Mouse (Mus musculus) left cerebral cortex, postnatal 14 days (tissue): Measurements from ENCODE around the gene Uvrag. TPM values are rescaled to one million over a fixed set of nuclear protein-coding genes. Genes with fewer than 3 reads are reported as not detected.

ENCODE experiments used
- DNase-seq, 2 experiments: peaks; one replicate each; pipeline ENCODE4 v3.0.0; 2021 to 2022; ENCODE audit warnings: low spot score in 2 of 2, mixed read lengths in 1 of 2
- intact Hi-C: fragments of 180-260 bp; cut with DNase I; formaldehyde crosslinking; loops from one replicate; pipeline ENCODE4 v1.15.1; 2025
- total RNA-seq, 2 experiments: library from RNA; stranded (reverse); gene quantifications; 2 replicates each; pipeline ENCODE4 v1.2.3; 2021

Uvrag gene
- total RNA-seq, 2 experiments from 2014 or later = 39.4 to 41.7 TPM

DNA sequence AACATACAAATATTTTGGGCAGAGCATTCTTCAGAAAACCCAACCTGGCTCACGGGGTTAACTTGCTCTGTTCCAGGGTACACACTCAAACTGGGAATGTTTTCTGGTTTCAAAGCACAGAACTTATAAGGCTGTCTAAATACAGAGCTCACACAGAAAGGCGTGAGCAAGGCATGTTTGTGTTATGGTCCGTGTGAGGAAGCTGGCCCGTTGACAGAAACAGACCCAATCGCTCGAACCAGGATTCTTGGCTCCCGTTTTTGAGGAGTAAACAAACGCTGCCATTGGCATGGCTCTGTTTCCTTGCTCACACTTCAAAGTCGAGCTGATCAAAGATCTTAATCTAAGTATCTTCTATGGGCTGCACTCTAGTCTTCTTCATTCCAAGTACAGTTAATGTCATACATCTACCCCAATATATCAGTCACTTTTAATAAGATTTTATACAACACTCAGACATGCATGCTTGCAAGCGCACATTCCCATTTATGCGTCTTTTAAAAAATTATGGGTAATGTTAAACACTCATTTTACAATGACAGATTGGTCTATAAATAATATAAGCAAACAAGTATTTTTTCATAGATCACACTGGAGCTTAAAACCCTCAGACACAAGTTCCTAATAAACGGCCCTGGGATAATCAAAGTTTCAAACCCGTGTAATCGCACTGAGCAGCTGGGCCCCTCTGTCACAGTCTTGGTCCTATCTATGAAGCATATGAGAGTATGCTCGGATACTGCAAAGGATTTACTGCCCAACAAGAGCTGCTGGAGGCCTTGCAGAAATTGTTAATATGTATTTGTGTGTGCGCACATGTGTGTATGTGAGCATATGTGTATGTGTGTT, 133.2 kb downstream of the Uvrag start:
- no peak for DNase-seq
- intact Hi-C loops = no loop called here

GRCm38 (mm10) chr7:99003231-99003630, 137.7 kb downstream of the Uvrag start:
- intact Hi-C loops = no loop called here
- no peak for DNase-seq

DNA sequence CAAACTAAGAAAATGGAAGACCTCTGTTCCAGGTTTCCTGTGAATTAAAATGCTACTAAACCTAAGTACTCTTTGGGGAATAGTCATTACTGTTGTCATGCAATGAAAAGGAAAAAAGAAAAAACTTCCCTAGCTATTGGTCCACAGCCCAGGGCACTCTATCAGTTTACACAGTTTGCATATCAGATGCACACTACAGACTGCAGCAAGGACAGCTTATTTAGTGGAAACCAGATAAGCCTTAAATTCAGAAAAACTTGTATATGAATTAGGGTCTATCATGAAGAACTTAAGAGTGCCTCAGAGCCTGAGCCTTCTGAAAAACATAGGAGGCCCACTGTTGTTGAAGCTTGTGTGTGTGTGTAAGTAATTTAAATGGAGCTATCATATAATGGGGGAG, 142.2 kb downstream of the Uvrag start:
- no peak for DNase-seq
- intact Hi-C loops = no loop called here

- intact Hi-C loops = no loop called here
- no peak for DNase-seq
These were observed 143.2 kb downstream of the Uvrag start for GRCm38 (mm10) chr7:98997760-98998159.

DNA sequence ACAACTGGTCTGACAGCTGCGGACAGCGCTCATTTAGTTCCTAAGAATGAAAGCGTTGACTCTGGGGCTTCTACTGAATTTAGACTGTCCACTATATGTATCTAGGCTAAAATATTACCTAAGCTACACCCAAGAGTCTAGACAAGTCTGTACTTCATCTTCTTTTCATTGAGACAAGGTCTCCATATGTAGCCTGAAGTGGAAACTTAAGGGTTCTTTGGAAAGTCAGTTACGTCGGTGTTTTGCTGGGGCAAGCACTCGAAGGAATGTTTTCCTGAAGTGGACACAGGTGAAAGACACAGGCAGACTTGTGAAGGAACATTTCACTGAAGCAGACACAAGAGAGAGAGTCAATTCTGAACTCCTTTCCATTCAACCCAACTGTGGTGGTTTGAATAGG, 144.2 kb downstream of the Uvrag start:
- intact Hi-C loops = no loop called here
- no peak for DNase-seq

DNA sequence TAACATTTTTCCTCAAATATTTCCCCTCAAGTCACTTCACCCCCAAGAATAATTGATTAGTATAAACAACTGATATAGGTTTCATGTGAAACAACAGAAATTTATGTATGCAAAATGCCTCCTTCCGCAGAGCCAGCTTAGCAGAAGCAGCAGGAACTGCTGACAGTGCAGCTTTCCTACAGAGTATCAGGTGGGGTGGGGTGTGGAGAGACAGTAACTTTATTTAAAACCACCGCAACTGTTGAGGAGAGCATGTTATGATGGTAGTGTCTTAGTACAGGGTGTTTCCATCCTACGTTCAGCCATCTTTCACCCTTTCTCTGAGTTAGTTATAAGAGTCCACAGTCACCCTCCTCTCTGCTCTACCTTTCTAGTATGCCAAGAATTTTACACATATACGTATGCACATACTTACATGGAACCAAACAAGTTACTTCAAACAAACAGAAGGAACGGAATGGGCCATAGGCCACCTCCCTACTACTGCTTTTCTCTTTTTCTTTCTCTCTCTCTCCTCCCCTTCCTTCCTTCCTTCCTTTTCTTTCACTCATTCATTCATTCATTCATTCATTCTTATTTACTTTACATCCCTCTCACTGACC, 145.7 kb downstream of the Uvrag start:
- intact Hi-C loops = no loop called here
- DNase-seq = no peak

- intact Hi-C loops = no loop called here
- DNase-seq = no peak
These were observed 146.8 kb downstream of the Uvrag start for GRCm38 (mm10) chr7:98994137-98994536.

GRCm38 (mm10) chr7:98993395-98993794, 147.5 kb downstream of the Uvrag start:
- no peak for DNase-seq
- intact Hi-C loops = no loop called here

DNA sequence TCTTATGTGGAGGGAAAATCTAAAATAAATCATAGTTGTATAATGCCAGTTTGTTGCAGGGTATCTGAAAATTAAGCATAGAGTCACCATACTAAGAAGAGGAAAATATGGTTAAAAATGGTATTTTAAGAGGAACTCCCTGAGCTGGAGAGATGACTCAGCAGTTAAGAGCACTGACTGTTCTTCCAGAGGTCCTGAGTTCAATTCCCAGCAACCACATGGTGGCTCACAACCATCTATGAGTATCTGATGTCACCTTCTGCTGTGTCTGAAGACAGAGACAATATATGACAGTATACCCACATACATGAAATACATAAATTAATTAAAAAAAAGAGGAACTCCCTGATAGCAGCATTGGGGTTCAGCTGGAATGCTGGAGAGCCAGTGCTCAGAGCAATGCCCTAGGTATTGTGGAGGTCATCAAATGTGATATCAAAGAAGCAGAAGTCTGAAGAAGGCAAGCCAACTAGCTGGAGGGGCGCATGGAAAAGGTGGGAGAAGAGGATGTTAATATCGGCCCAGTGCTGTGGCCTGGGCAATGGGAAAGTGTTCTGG, 149.7 kb downstream of the Uvrag start:
- intact Hi-C loops = no loop called here
- DNase-seq = no peak

- intact Hi-C loops = no loop called here
- no peak for DNase-seq
These were observed 150.4 kb downstream of the Uvrag start for GRCm38 (mm10) chr7:98990510-98990909.

DNA sequence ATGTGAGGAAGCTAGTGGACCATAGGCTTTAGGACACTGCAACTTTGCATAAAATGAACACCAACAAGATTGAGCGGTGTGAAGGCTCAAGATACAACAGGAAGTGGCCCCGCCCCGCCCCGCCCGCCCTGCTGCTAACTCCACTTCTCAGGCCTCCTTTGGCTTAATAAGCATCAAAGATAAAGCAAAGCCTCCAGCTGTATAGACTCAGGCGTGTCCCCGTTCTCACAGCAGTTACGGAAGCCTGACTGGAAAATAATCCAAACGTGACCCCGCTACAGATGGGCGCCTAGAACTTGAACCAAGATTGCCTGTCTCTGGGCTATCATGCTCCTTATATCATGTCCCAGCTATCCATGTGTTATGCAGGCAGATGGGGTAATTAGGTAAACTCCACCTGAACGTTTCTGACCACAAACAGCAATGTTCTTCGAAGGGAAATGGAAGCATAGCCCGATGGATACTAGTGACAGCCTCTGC, 153.9 kb downstream of the Uvrag start:
- intact Hi-C loops = no loop called here
- DNase-seq = no peak

DNA sequence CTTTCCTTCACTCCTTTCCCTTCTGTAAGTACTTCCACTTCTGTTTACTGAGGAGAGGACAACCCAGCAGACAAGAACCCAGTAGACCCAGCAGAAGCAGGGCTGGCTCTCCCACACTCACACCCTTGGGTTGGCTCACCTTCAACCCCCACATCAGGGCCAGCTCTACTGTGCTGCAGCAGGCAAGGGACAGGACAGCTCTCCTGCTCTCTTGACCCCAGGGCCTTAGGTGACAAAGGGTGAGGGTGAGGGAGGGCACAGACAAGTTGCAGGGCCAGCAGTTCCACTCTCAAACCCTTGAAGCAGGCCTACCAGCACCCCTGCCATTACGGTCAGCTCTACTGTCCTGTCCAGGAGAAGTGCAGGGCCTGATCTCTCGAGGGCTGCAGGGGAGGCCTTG, 155.0 kb downstream of the Uvrag start:
- intact Hi-C loops = no loop called here
- DNase-seq = no peak

DNA sequence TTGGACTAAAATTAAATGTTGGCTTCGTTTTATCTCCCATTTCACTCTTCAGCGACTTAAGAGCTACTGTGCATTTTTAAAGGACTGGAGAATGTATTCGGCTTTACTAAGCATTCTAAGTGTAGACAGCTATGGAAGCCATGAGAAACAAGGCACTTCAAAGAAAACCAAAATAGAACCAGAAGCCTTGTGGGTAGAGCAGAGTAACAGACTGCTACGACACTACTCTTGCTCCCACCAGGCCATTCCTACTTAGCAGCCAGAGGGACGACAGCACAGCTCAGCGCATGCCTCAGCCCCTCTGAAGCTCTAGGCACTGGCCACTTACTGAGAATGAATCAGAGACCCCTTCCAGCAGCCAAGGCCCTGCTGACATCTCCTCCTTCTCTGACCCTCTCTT, 155.5 kb downstream of the Uvrag start:
- DNase-seq = no peak
- intact Hi-C loops = no loop called here

DNA sequence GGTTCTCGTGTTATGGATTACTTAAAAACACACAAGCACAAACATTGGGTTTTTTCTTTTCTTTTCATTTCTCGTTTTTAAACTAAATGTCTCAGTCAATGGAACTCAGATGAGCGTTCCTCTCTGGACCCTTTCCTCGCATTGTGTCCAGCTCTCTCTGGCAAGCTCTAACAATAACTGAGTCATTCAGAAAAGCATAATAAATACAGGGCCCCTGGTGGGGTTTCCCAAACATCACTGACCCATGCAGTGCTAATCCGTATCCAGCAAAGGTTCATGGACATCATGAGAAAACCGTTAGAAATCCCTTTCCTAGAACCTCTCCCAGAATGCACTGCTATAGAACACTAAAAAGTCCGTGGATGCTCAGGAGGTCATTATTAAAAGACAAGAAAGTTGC, 156.6 kb downstream of the Uvrag start:
- DNase-seq = no peak

GRCm38 (mm10) chr7:98983058-98983457, 157.9 kb downstream of the Uvrag start:
- intact Hi-C loops = no loop called here
- no peak for DNase-seq

More for the DNA sequence above, 156.6 kb downstream of the Uvrag start:
- intact Hi-C loops = no loop called here

- intact Hi-C loops = no loop called here
- no peak for DNase-seq
These were observed 159.5 kb downstream of the Uvrag start for GRCm38 (mm10) chr7:98981423-98981822.

DNA sequence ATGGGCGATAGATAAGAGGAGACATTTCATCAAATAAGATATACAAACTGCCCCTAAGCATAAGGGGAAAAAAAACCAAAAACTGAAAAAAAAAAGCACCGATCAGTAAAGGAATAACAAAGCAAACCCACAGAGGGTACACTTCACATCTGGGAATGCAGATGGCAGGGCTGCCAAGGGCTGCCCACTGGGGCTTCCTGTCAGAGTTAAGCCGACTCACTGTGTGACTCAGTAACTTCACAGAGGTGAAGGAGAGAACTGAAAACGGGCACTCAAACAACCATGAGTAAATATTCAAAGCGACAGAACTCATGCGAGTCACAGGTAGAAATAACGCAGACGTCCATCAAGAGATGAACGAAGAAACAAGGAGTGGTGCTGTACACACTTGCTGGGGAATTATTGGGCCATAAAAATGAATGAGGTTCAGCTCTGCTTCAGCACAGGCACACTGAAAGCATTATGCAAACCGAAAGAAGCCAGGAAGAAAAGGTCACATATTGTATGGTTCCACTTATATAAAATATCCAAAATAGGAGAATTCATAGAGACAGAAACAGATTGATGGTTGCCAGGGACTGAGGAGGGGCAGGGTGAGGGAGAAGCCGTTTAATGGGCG, 164.0 kb downstream of the Uvrag start:
- intact Hi-C loops = no loop called here
- no peak for DNase-seq

DNA sequence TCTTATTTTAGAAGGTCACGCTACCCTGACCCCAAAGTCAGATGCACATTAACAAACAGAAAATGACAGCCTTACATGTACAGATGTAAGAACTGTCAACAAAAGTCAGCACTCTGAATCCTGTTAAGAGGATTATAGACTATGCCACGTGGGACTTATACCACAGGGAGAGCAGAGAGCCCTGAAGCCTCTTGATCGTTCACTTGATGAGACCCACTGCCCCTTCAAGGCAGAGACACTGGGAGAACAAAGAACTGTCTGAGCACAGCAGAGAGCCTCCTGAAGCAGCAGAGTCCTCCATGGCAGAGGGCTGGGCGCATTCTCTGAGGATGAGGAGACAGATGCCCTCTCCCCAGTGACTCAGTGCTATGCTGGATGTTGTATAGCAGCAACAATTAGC, 166.4 kb downstream of the Uvrag start:
- intact Hi-C loops = no loop called here
- DNase-seq = no peak

DNA sequence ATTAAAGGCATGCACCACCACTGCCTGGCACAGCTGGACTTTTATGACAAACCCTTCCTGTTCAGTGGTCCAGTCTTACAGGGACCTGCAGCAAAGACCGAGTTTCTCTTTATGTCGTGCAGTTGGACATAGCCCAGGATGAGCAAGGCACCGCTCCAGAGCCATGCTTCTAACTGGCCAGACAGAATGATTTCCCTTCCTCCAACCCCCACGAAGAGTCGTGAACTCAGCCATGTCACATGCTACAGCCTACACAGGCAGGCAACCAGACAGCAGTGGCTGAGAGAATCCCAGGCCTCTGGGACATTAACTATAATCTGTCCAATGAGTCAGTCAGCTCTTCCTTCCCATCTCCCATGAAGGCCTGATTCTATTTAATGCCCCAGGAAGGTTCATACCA, 170.2 kb downstream of the Uvrag start:
- DNase-seq = no peak
- intact Hi-C loops = no loop called here

DNA sequence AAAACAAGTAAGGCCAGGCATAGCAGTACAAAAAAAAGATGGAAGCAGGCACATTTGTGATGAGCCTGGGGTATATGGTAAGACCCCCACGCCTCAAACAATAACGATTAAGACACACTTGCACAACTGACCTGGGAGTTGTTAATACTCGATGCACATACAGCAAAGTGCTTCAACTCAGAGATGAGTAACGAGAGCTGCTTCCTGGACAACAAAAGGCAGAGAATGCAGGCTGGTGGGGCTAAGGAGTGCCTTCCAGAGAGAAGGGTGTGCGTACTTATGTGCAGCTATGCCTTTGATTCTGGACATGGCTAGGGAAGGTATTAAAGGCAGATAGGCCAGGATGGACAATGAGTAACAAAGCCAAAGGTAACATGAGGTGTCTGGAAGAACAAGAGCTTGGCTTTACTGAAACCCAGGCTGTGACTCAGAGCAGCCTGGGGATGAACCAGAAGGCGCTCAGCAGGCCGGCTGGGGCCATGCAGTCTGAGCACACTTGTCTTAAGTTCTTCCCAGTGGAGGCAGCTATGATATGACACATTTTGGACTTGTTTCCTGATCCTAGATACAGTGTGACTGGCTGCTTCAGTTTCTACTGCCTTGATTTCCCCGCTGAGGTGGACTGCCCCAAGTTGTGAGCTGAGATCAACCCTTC, 172.1 kb downstream of the Uvrag start:
- intact Hi-C loops = no loop called here
- no peak for DNase-seq
